Mouse (Mus musculus) MEL (cell line): Measurements from ENCODE around the gene Tbc1d10c. TPM values are rescaled to one million over a fixed set of nuclear protein-coding genes. Genes with fewer than 3 reads are reported as not detected.

Source experiments
- DNase-seq: peaks from one replicate; pipeline ENCODE4 v3.0.0; 2011; ENCODE audit warnings: low read depth, low spot score
- H3K27ac ChIP-seq: 2 replicates; pipeline ENCODE4 v1.5.1; 2012; ENCODE audit warnings: low read depth, mild to moderate bottlenecking, control low read depth, low read length, moderate library complexity; ENCODE audit not compliant: control insufficient read depth
- H3K27me3 ChIP-seq, 2 experiments: fragments of 150-350 bp in 1 of 2; sonication (generic) in 1 of 2; 2 replicates each; pipeline ENCODE4 v1.6.1; 2012; ENCODE audit warnings: low read length in 2 of 2, mild to moderate bottlenecking in 2 of 2, improper control_type of control experiment in 1 of 2, moderate library complexity in 1 of 2; ENCODE audit not compliant: insufficient read depth in 2 of 2, control insufficient read depth in 1 of 2
- H3K36me3 ChIP-seq, 2 experiments: 2 replicates each; pipeline ENCODE4 v1.6.1; 2012 to 2014; ENCODE audit warnings: low read length in 2 of 2, improper control_type of control experiment in 1 of 2, inconsistent platforms in 1 of 2, mild to moderate bottlenecking in 1 of 2; ENCODE audit not compliant: insufficient read depth in 2 of 2, control insufficient read depth in 1 of 2
- H3K4me1 ChIP-seq, 2 experiments: fragments of 150-350 bp in 1 of 2; sonication (generic) in 1 of 2; 2 replicates each; pipeline ENCODE4 v1.6.1; 2012; ENCODE audit warnings: low read length in 2 of 2, improper control_type of control experiment in 1 of 2, mild to moderate bottlenecking in 1 of 2; ENCODE audit not compliant: insufficient read depth in 2 of 2, control insufficient read depth in 1 of 2
- H3K4me3 ChIP-seq, 2 experiments: fragments of 150-350 bp in 1 of 2; sonication (generic) in 1 of 2; 2 replicates each; pipeline ENCODE4 v1.5.1; 2012; ENCODE audit warnings: low read depth in 2 of 2, low read length in 2 of 2, mild to moderate bottlenecking in 2 of 2, moderate library complexity in 2 of 2, control low read depth in 1 of 2, improper control_type of control experiment in 1 of 2; ENCODE audit not compliant: control insufficient read depth in 1 of 2, insufficient read depth in 1 of 2
- H3K79me2 ChIP-seq: 2 replicates; pipeline ENCODE4 v1.6.1; 2012; ENCODE audit warnings: mild to moderate bottlenecking, low read length, moderate library complexity; ENCODE audit not compliant: control insufficient read depth, poor library complexity, insufficient read depth
- H3K9ac ChIP-seq: 2 replicates; pipeline ENCODE4 v1.6.1; 2012; ENCODE audit warnings: low read depth, mild to moderate bottlenecking, control low read depth, low read length, moderate library complexity; ENCODE audit not compliant: control insufficient read depth, poor library complexity, severe bottlenecking
- H3K9me3 ChIP-seq: fragments of 150-350 bp; sonication (generic); replicated peaks from 2 replicates; pipeline ENCODE4 v1.6.1; 2012; ENCODE audit warnings: mild to moderate bottlenecking, low read length, improper control_type of control experiment, moderate library complexity; ENCODE audit not compliant: insufficient read depth
- BHLHE40 ChIP-seq: IDR thresholded peaks from 2 replicates; pipeline ENCODE4 v1.6.1; 2012; ENCODE audit warnings: low read depth, mild to moderate bottlenecking, inconsistent platforms, low read length, improper control_type of control experiment, borderline replicate concordance
- CHD1 ChIP-seq: IDR thresholded peaks from 2 replicates; pipeline ENCODE4 v1.6.1; 2012; ENCODE audit warnings: low read depth, mild to moderate bottlenecking, inconsistent platforms, low read length, improper control_type of control experiment
- CTCF ChIP-seq, 3 experiments: IDR thresholded peaks in 2 of 3; conservative IDR thresholded peaks in 1 of 3; 2 replicates each; pipeline ENCODE4 v1.5.1; 2011 to 2012; ENCODE audit warnings: low read length in 3 of 3, low read depth in 2 of 3, mild to moderate bottlenecking in 2 of 3, improper control_type of control experiment in 1 of 3, inconsistent platforms in 1 of 3, mixed read lengths in 1 of 3, moderate library complexity in 1 of 3; ENCODE audit not compliant: control insufficient read depth in 1 of 3, insufficient read depth in 1 of 3, poor library complexity in 1 of 3, severe bottlenecking in 1 of 3
- E2F4 ChIP-seq: IDR thresholded peaks from 2 replicates; pipeline ENCODE4 v1.6.1; 2011; ENCODE audit warnings: low read depth, low read length, improper control_type of control experiment, borderline replicate concordance
- ELF1 ChIP-seq: IDR thresholded peaks from 2 replicates; pipeline ENCODE4 v1.6.1; 2014; ENCODE audit warnings: low read depth, mild to moderate bottlenecking, inconsistent platforms, low read length, improper control_type of control experiment, moderate library complexity
- EP300 ChIP-seq, 2 experiments: IDR thresholded peaks; 2 replicates each; pipeline ENCODE4 v1.6.1; 2011; ENCODE audit warnings: improper control_type of control experiment in 2 of 2, low read length in 2 of 2, low read depth in 1 of 2, mild to moderate bottlenecking in 1 of 2
- ETS1 ChIP-seq: IDR thresholded peaks from 2 replicates; pipeline ENCODE4 v1.6.1; 2012; ENCODE audit warnings: low read depth, mild to moderate bottlenecking, inconsistent platforms, low read length, improper control_type of control experiment, moderate library complexity
- HCFC1 ChIP-seq: IDR thresholded peaks from 2 replicates; pipeline ENCODE4 v1.6.1; 2012; ENCODE audit warnings: low read depth, mild to moderate bottlenecking, inconsistent platforms, low read length, improper control_type of control experiment, moderate library complexity
- JUND ChIP-seq: IDR thresholded peaks from 2 replicates; pipeline ENCODE4 v1.6.1; 2011; ENCODE audit warnings: low read depth, mild to moderate bottlenecking, improper control_type of control experiment, low read length
- MAZ ChIP-seq: IDR thresholded peaks from 2 replicates; pipeline ENCODE4 v1.6.1; 2012; ENCODE audit warnings: low read depth, mild to moderate bottlenecking, inconsistent platforms, low read length, improper control_type of control experiment
- MXI1 ChIP-seq: IDR thresholded peaks from 2 replicates; pipeline ENCODE4 v1.6.1; 2011; ENCODE audit warnings: mild to moderate bottlenecking, low read depth, low read length, improper control_type of control experiment
- MYC ChIP-seq: IDR thresholded peaks from 2 replicates; pipeline ENCODE4 v1.6.1; 2011; ENCODE audit warnings: low read depth, mild to moderate bottlenecking, low read length, improper control_type of control experiment, moderate library complexity
- NELFE ChIP-seq: IDR thresholded peaks from 2 replicates; pipeline ENCODE4 v1.6.1; 2011; ENCODE audit warnings: low read depth, low read length, improper control_type of control experiment
- POLR2A ChIP-seq, 2 experiments: IDR thresholded peaks; 2 replicates each; pipeline ENCODE4 v1.6.1; 2011 to 2012; ENCODE audit warnings: low read length in 2 of 2, mild to moderate bottlenecking in 2 of 2, control low read depth in 1 of 2, improper control_type of control experiment in 1 of 2, low read depth in 1 of 2, moderate library complexity in 1 of 2; ENCODE audit not compliant: control insufficient read depth in 1 of 2, insufficient read depth in 1 of 2, poor library complexity in 1 of 2
- POLR2AphosphoS2 ChIP-seq: IDR thresholded peaks from 2 replicates; pipeline ENCODE4 v1.6.1; 2011; ENCODE audit warnings: low read length, improper control_type of control experiment
- RAD21 ChIP-seq: IDR thresholded peaks from 2 replicates; pipeline ENCODE4 v1.6.1; 2011; ENCODE audit warnings: mild to moderate bottlenecking, low read depth, low read length, improper control_type of control experiment
- SIN3A ChIP-seq: IDR thresholded peaks from 2 replicates; pipeline ENCODE4 v1.6.1; 2012; ENCODE audit warnings: low read length, improper control_type of control experiment, inconsistent platforms
- SMC3 ChIP-seq: IDR thresholded peaks from 2 replicates; pipeline ENCODE4 v1.6.1; 2011; ENCODE audit warnings: low read depth, low read length, improper control_type of control experiment
- TBP ChIP-seq: IDR thresholded peaks from 2 replicates; pipeline ENCODE4 v1.8.0; 2011; ENCODE audit warnings: low read depth, low read length, improper control_type of control experiment
- UBTF ChIP-seq: IDR thresholded peaks from 2 replicates; pipeline ENCODE4 v1.6.1; 2012; ENCODE audit warnings: low read depth, mild to moderate bottlenecking, inconsistent platforms, low read length, improper control_type of control experiment, moderate library complexity, borderline replicate concordance; ENCODE audit not compliant: insufficient read depth
- USF1 ChIP-seq: IDR thresholded peaks from 2 replicates; pipeline ENCODE4 v1.6.1; 2014; ENCODE audit warnings: low read depth, mild to moderate bottlenecking, inconsistent platforms, low read length, improper control_type of control experiment, moderate library complexity
- ZC3H11A ChIP-seq: IDR thresholded peaks from 2 replicates; pipeline ENCODE4 v1.6.1; 2012; ENCODE audit warnings: low read depth, mild to moderate bottlenecking, inconsistent platforms, low read length, improper control_type of control experiment
- polyA plus RNA-seq, 2 experiments: library from polyadenylated mRNA; stranded (reverse) in 1 of 2; unstranded in 1 of 2; fragments of >175 nt in 1 of 2; fragments of >200 nt in 1 of 2; gene quantifications; 2 replicates each; pipeline versions ENCODE4 v1.2.1 to v1.2.4; 2012; ENCODE audit warnings: low replicate concordance in 2 of 2, low read depth in 1 of 2; ENCODE audit not compliant: insufficient read length in 2 of 2, insufficient read depth in 1 of 2, missing spikeins in 1 of 2
- total RNA-seq: library from RNA; depleted of rRNA; stranded (reverse); fragments of 300-350 nt; gene quantifications from 2 replicates; pipeline ENCODE4 v1.2.3, GENCODE M21; 2012

Gene Tbc1d10c
- total and polyA plus RNA-seq, 3 experiments = 14.0 to 15.5 TPM; not detected in 1

- no peak for TF ChIP-seq JUND
These were observed 15.9 kb upstream of the Tbc1d10c start (continued) for GRCm38 (mm10) chr19:4206971-4207370.

DNA sequence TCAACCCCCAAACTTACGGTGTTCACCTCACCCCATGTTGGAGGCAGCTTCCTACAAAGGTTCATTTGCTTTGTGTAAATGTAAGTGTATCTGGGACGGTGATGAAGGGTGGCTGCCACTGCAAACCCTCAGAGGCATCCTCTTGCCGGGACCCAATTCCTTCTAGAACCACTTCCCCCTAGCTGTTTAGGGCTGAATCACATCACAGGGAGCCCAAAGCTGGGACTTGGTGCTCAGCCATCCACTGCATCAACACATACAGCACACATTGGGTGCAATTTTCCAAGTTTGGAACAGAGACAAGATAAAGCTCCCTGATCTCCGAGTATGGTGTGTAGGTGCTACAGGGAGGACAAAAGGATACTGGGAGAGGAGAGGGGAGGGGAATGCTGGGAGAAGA is 13.8 kb upstream of the Tbc1d10c start:
- Histone ChIP-seq H3K27me3 (no peaks in the 10 kb centered on the region), H3K9ac (no peak overlapping the region), H3K9me3 (no peaks in the 10 kb centered on the region), H3K27ac (no peak overlapping the region), H3K36me3 (peaks cover 0 to 28% of the 10 kb centered on the region in 2 experiments; a peak in 2 of 4 replicates), H3K4me1 (peaks cover 9 to 41% of the 10 kb centered on the region in 2 experiments), H3K79me2 (peaks cover 16% of the 10 kb centered on the region), H3K4me3 (no peak overlapping the region)
- no peak for DNase-seq
- TF ChIP-seq USF1 = no peak
- TF ChIP-seq POLR2A (IDR thresholded peaks at IDR 0.05; ENCODE audit: control insufficient read depth in 1 of 2, insufficient read depth in 1 of 2, low read depth in 1 of 2, low read length in 2 of 2, poor library complexity in 1 of 2) = no peak
- TF ChIP-seq UBTF = no peak
- no peak; a peak in 1 of 6 replicates for TF ChIP-seq CTCF (IDR thresholded peaks at IDR 0.05 in 2 of 3, conservative IDR thresholded peaks at IDR 0.05 in 1 of 3; ENCODE audit: control insufficient read depth in 1 of 3, insufficient read depth in 1 of 3, low read depth in 2 of 3, low read length in 3 of 3, poor library complexity in 1 of 3, severe bottlenecking in 1 of 3)
- TF ChIP-seq BHLHE40 = no peak
- TF ChIP-seq MXI1 = no peak
- TF ChIP-seq ZC3H11A = no peak
- no peak for TF ChIP-seq RAD21
- no peak for TF ChIP-seq EP300 (IDR thresholded peaks at IDR 0.05; ENCODE audit: low read depth in 1 of 2, low read length in 2 of 2)
- no peak for TF ChIP-seq MAZ
- TF ChIP-seq TBP = no peak
- no peak for TF ChIP-seq SMC3
- TF ChIP-seq NELFE = no peak

DNA sequence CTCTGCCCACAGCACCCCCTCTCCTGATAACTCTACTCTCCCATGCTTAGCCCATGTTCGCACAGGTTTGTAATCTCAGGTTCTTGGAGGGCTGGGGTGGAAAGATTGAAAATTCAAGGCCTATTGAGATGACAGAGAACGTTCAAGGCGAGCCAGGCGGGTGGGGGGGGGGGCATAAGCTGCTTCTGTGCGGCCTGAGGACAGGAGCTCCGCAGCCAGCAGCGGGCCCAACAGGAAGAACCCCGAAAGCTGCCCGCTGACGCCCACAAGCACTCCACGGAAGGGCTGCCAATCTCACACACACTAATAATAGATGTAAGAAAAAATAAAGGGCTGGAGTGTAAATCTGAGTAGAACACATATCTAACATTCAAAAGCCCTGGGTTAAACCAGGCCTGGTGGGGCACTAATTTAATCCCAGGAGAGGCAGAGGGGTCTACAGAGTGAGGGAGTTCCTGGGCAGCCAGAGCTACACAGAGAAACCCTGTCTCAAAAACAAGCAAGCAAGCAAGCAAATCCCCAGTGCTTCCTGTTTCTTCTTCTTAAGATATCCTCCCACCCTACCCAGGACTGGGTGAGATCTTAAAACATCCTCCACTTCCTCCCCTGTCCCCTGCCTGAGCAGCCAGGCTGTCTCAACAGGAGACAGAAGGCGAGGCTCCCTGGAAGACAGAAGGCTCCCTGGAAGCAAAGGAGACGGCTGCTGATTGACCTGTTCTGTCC is 12.7 kb upstream of the Tbc1d10c start:
- H3K4me1 ChIP-seq = peaks cover 9 to 38% of the 10 kb centered on the region in 2 experiments
- H3K9ac ChIP-seq = peak overlapping the region; percentile 58
- peaks cover 0 to 24% of the 10 kb centered on the region in 2 experiments; a peak in 2 of 4 replicates for H3K36me3 ChIP-seq
- DNase-seq = peak; percentile 84
- H3K27me3 ChIP-seq = no peaks in the 10 kb centered on the region
- H3K9me3 ChIP-seq = no peaks in the 10 kb centered on the region
- peak; percentile 79 for TF ChIP-seq TBP
- TF ChIP-seq CHD1 = peak; percentile 57; the same call in 1 of the 2 replicates
- peak; percentile 50; the same call in 1 of the 2 replicates for TF ChIP-seq ELF1
- TF ChIP-seq EP300 (IDR thresholded peaks at IDR 0.05; ENCODE audit: low read depth in 1 of 2, low read length in 2 of 2) = peak; percentile 10 to 39; a peak in 1 of 4 replicates
- TF ChIP-seq POLR2A (IDR thresholded peaks at IDR 0.05; ENCODE audit: control insufficient read depth in 1 of 2, insufficient read depth in 1 of 2, low read depth in 1 of 2, low read length in 2 of 2, poor library complexity in 1 of 2) = peak in 1 of 2 experiments; percentile 64; a peak in 2 of 4 replicates
- TF ChIP-seq USF1 = peak; percentile 4; the same call in 1 of the 2 replicates
- no peak for TF ChIP-seq E2F4
- 0 out of 2 replicates have a peak, but pooled peaks have one; percentile 55 for TF ChIP-seq MXI1
- TF ChIP-seq ETS1 = peak; percentile 39; the same call in 1 of the 2 replicates
- no peak for TF ChIP-seq MYC
- TF ChIP-seq NELFE = peak; percentile 50
- TF ChIP-seq POLR2AphosphoS2 = no peak
- TF ChIP-seq MAZ = no peak
- TF ChIP-seq HCFC1 = peak; percentile 47; the same call in 1 of the 2 replicates
- peak; percentile 38; the same call in 1 of the 2 replicates for TF ChIP-seq SIN3A
- H3K79me2 ChIP-seq = peaks cover 16% of the 10 kb centered on the region
- peak overlapping the region; percentile 74 for H3K27ac ChIP-seq
- peak overlapping the region; percentile 38 to 41 for H3K4me3 ChIP-seq
